Mouse (Mus musculus) liver, embryonic 14.5 days (tissue): Measurements from ENCODE around the gene Sept4.

Source experiments
- CTCF ChIP-seq: IDR thresholded peaks from 2 replicates; pipeline ENCODE4 v1.5.1; 2016; ENCODE audit warnings: antibody characterized with exemption, low read depth, control low read depth
- EP300 ChIP-seq: IDR thresholded peaks from 2 replicates; pipeline ENCODE4 v1.6.1; 2016; ENCODE audit warnings: antibody characterized with exemption, low read depth

GRCm38 (mm10) chr11:87599395-87600089, 30.8 kb downstream of the Sept4 start:
- no peak for TF ChIP-seq CTCF
- TF ChIP-seq EP300, result no peak
